Mouse (Mus musculus): ENCODE results near the gene H3f3a.
"Not testable (repeated sequence)": the region's sequence is repeated elsewhere in the genome, so short reads cannot be mapped to it uniquely, and the experiment has no call there.

H3f3a gene

DNA sequence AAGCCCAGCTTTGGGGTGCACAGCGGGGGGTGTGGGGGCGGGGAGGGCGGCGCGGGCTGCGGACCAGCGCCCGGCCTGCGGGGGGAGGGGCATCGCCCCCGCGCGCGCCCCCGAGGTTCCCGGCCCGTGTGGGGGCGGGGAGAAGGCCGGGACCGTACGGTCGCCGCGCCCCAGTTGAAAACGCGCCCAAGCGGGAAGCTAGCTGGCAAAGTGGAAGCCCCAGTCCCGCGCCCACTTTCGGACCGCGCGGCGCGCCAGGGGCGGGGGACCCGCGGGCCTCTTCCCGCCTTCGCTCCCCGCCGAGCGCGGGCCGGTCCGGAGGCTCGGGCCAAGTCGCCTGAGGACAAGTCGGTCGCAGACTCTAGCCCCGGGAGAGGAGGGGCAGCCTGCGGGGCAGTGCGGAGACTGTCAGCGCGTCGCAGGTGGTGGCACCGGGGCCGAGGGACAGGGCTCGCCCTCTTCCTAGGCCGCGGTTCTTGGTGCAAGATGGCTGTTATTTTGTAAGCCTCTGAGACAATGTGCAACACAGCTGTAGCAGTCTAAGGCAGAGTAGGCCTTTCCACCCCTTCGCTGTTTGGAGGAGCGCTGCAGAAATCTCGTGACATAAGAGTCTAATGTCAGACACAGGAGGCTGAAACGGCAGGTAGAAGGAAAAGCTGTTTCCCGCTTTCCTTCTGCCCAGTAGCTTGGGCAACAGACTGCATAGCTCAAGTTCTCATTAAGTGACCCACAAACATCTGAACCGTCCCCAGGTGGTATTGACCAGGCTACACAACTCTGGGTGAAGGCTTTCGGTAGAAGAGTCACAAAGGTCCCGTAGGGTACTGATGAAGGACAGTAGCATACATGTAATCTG lies at the start of gene H3f3a:
Gene H3f3a, minus strand, starts transcription at position 59 of the 856 bp plus-strand sequence.
- peak; percentile 54 for DNase-seq (ENCODE audit: low spot score)

DNA sequence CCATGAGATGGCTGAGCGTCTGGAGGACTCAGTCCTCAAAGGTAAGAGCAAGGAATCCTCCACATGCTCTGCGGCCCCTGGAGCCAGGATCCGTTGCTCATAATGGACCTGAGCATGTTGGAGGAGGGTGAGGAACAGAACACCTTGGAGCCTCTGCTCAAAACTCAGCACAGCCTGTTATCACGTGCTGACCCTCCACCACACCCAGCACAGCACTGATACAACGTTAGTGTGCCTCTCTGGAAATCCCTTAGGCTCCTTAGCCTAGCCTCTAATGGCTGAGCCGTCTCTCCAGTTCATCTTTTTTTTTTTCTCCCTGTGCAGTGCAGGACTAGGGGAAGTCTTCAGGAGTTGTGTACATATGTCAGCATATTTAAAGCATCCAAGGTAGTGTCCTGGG lies 46.3 kb upstream of the H3f3a start:
- no peak for DNase-seq (ENCODE audit: low spot score)

DNA sequence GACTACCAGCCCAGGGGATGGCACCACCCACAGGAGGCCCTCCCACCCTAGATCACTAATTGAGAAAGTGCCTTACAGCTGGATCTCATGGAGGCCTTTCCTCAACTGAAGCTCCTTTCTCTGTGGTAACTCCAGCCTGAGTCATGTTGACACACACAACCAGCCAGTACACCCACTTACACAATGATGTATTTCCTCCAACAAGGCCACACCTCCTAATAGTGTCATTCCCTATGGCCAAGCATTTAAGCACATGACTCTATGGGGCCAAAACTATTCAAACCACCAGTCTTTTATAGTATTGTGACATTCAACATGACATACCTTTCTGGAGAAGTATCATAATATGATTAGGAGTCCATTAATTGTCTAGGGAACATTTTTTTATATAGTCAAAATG lies 45.0 kb upstream of the H3f3a start:
- DNase-seq (ENCODE audit: low spot score): no peak

DNA sequence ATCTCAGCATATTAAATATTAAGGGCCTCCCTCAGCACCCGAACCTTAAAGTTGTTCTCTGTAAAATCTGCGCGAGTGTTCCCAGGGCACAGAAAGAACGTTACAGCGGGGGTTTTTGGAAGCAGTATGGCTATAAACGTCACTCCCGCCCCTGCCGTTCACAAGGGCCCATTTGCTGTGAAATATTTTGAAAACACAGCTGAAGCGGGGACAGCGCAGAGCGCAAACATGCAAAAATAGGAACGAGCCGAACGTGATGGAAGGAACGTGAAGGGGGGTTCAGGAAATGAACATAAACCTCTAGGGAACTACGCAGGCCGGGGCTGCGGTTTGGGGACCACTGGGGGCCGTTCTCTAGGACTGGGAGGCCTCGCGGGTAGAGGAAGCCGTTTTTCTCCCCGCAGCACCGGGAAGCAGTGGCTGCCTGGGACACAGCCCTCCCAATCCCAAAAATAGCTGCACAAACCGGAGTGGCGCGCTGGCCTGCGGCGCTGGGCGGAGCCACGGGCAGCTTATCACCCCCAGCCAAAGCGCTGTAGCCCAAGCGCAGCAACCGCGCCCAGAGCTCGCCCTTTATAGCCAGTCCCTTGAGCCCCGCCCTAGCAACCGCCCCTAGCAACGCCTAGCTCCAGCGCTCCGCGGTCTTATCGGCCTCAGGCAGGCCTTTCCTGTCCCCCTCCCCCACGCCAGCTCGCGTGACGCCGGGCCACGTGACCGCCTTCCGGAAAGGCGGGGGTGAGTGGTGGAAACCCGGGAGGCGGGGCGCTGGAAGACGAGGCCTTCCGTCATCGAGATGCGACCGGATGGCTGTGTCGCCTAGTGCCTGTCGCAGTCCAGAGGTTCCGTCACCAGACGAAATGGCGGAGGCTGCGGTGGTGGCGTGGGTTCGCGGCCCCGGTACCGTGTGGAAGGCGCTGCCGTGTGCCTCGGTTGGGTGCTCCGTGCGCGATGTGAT lies 36.9 kb upstream of the H3f3a start, which contains the start of gene Sde2:
Gene Sde2, plus strand, starts transcription at position 812 of the 955 bp plus-strand sequence.
- DNase-seq (ENCODE audit: low spot score): peak; percentile 100

DNA sequence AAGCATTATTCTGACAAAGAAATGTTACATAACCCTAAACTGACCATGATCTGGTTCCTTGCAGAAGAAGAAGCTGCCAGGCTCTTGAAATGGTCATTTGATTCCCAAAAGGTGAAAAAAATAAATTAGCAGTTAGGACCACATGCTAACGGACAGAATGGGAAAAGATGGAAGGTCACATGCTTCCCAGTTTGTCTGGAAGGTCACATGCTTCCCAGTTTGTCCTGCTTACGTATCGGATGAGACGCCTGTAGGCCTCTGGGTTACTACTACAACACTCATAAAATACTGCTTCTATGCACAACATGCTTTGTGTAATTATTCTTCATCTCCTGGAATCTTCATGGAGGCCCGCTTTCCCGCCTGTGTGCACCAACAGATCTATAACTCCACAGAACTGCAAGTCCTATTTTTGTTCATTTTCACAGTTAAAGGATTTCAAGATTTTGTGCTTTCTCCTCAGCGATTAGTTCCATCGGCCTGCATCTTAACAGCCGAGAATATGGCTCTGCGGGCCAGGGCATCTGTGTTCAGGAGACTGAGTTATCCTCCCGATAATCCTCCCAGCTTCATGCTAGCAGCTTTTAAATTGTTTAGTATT lies 36.1 kb upstream of the H3f3a start:
- DNase-seq (ENCODE audit: low spot score): no peak

DNA sequence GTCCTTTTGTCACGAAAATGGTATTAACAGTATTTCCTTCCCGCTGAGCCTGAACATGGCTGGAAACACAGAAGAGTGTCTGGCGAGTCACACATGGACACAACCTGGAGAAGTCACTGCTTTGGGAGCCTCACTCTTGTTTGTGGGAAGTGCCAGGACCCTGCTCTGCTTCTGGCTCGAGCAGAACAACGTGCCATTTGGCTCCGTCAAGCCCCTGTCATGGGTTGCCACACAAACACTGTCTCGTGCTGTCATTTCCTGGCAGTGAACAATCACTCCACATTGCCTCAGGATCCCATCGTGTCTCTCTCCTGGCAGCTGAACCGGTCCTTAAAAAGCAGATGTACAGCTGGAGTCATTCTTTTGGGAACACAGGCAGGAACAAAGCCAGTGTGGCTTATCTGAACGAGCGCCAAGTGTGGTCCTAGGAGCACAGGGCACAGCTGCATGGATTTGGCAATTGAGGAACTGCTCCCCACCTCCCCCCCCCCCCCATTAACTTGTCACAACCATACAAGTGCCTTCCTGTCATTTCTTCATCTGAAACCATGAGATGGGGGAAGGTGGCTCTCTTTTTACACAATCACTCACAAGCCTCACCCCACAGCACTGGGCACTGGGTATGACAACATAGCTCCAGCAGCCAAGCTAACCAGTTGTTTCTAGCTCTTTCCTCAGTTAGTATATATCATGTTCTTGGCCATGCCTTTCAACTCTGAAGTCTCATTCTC lies 34.9 kb upstream of the H3f3a start:
- DNase-seq (ENCODE audit: low spot score): peak; percentile 75

DNA sequence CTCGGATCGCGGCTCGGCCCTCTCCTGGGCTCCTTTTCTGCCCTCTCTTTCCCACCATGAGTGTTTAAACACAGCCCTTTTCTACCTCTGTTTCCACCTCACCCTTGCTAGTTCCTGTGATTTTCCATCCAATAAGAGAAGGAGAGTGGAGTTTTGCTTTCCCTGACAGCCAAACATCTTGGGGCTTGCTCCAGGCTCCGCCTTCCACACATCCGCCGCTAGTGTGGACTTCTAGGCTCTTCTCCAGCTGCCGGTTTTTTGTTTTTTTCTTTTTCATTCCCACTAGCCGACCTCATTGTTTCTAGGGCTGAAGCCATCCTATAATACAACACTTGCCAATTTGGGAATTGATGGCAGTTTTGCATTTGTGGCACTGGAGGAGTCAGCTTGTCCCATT lies 34.4 kb upstream of the H3f3a start:
- peak; percentile 80 for DNase-seq (ENCODE audit: low spot score)

DNA sequence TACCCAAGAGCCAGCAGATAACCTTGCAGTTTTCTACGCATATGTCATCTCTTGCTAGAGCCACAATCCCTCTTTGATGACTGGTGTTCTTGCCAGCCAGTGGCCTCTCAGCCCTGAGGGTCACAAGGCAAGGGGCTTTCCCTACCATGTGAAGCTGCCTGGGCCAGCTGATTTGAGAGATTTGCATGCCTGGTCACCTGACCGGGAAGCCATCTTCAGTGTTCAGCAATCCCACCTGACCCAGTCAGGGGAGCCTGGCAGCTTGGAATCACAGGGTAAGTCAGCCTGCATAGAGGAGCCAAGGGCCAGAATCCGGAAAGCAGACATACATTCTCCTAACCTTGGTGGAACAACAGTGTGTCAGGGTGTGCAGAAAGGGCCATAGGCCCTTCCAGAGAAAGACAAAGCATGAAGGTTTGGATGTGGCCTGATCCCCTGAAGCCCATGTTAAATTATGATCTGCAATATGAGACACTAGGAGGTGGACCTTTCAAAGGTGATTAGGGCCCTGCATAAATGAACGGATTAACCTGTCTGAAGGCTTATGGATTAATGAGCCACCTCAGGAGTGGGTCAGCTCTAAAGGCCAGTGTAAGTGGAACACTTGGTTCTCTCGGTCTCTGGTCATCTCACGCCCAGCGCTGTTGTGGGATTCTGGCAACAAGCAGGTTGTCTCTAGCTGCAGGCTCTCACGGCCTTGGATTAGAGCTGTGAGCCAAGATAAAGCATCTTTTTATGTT lies 28.0 kb upstream of the H3f3a start:
- DNase-seq (ENCODE audit: low spot score): no peak

DNA sequence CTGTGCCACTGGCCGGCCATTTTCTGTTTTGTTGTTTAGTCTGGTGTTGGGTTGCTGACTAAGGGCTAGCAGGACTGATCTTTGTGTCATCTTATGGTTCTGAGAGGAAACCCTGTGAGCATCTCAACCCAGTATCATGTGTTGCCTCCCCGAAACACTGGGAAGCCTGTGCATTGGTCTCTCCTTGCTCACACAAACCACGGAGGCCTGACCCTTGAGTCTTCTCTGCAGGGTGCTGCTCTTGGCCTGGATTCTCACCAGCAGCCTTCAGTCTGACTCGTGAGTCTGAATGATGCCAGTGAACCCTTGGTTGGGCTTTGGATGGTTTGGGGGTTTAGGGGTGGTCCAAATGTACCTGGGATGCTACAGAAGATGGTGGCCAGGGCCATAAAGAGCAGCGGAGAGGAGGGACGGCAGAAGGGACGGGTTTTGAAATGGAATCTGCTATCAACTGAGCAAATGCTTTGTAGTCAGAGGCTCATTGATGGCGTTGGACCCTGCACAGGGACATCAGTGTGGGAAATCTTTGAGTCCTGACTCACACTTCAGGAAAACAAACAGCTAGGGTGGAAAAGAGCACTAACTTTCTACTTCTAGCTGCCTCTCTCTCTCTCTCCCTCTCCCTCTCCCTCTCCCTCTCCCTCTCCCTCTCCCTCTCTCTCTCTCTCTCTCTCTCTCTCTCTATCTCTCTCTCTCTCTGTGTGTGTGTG lies 25.6 kb upstream of the H3f3a start:
- DNase-seq (ENCODE audit: low spot score): no peak

DNA sequence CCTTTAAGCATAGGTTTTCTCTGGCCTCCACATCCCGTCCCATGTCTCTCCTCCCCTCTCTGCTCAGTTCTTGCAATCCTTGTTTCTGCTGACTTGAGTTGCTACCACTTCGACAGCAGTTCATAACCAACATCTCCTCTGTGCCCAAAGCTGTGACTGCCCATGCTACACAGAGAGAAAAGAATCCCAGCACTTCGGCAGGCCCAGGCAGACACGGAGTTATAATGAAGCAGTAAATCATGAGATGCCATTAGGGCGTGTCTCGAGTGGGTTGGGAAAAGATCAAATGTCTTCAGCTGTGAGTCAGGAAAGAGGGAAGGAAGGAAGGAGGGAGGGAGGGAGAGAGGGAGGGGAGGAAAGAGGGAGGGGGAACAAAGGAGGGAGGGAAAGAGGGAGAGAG lies 24.3 kb upstream of the H3f3a start:
- no peak for DNase-seq (ENCODE audit: low spot score)

DNA sequence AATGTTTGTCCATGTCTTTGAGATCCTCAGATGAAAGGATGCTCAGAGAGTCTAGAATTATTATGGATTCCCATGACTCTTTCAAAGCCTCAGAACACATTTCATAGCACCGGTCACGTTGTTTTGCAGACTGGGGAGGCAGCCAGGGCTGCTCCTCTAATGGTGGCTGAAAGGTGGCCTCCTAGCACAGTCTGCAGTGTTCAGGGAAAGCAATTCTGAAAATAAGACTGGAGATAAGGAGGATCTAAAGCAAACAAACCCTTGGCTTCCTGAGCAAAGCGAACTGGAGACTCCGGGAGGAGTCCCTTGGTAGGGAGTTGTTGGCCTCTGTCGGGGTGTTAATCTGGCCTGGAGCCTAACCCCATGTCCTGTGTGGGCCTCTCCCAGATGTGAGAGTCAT lies 23.4 kb upstream of the H3f3a start:
- no peak for DNase-seq (ENCODE audit: low spot score)

DNA sequence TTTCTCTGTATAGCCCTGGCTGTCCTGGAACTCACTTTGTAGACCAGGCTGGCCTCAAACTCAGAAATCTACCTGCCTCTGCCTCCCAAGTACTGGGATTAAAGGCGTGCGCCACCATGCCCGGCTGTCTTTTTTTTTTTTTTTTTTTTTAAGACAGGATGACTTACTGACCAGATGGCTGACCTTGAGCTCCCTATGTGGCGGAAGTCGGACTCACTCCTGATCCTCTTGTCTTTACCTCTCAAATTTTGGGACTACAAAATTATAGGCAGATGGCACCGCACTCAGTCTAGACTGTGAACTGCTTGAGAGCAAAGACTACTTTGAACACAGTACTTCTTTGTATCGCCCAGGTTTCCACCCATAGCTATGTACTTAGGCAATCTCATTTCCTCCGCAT lies 22.7 kb upstream of the H3f3a start:
- not testable (repeated sequence) for DNase-seq (ENCODE audit: low spot score)

DNA sequence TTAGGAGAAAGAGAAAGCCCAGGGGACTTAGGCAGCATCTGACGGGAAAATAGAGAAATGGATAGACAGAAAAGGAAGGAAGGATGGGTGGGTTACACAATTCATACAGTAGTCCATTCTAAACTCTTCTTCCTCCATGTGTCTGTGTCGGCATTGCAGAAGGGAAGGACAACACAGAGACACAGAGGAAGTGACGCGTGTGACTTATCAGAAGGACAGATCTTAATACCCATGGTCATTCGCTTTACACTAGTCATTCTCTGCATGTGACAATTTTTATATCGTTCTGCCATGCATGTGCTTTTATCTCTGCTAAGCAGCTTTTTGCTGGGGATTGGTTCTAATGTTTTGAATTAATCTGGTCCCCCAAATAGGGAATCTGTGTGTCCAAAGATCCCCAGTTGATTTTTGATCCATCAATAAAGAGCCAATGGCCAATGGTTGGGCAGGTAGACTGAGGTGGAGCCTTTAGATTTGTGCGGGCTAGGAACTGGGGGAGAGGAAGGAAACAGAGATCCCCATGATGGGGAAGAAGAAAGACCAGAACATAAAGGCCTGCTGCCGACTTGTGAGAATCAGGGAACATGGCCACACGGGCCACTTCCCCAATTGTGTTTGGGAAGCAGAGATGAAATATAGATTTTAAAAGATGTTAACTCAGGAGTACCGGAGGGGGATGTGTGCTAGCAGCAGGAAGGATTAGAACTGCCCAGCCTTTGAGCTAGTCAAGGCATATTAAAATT lies 21.7 kb upstream of the H3f3a start:
- DNase-seq (ENCODE audit: low spot score): no peak

DNA sequence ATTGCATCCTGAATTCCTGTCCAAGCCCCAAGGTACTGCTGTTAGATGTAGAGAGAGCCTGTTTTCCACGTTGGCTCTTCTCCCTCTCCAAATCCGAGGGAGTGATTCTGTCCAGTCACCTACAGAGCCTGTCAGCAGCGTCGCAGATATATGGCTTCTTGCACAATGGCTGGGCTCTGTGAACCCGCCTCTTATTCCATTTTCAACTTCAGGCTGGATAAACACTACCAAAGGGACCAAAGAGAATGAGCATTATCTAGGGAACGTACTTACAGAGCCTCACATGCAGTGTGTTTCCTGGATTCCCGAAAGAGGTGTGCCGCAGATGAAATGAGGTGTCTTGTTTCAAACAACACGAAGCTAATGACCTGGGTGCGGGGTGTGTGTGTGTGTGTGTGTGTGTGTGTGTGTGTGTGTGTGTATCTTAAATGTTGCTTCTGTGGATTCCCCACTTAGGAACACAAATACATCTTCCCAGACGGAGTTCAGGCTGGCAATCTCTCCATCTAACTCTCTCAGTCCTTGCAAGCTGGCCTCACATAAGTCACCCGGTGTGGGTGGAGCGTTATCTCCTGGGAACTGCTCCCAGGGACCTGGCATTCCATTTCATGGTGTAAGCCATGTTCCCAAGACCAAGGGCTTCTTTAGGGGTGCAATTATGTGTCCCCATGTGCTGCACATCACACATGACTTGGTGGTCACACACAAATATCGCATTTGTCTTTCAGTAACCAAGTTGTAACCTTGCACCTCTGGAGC lies 17.0 kb upstream of the H3f3a start:
- no peak for DNase-seq (ENCODE audit: low spot score)

DNA sequence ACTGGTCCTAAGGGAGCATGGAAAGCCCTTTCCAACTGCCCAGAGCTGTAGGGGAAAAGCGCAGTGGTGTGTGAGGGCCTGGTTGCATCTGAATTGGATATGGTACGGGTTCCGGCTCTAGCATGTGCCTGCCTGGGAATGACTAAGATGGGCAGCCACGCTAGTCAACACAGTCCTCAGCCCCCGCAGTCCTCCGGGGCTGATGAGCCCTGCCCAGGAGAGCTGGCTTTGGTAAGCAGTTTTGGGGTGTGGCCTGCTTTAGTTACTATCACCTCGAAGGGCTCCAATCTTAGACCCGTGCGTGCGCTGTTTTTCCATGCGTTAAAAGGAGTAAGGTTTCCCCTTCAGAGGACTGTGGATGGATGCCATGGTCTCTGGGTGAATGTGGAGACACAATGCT lies 16.4 kb upstream of the H3f3a start:
- no peak for DNase-seq (ENCODE audit: low spot score)

DNA sequence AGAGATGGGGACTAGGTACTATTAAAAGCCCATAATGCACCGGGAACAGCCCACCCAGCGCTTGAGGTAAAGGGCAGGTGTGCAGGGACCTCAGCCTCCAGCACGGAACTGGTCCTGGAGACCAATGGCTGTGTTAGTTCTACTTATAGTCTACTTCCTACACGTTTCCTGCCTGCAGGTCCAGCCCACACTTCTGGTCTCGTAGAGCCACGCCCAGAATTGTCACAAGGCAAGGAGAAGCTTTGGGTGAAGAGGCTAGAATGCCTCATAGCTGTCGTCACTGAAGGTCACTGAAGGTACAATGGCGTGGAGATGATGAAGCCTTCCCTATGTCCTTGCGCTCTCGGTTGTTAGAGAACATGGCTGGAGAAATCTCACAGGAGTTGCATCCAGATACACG lies 16.0 kb upstream of the H3f3a start:
- DNase-seq (ENCODE audit: low spot score): peak; percentile 65

DNA sequence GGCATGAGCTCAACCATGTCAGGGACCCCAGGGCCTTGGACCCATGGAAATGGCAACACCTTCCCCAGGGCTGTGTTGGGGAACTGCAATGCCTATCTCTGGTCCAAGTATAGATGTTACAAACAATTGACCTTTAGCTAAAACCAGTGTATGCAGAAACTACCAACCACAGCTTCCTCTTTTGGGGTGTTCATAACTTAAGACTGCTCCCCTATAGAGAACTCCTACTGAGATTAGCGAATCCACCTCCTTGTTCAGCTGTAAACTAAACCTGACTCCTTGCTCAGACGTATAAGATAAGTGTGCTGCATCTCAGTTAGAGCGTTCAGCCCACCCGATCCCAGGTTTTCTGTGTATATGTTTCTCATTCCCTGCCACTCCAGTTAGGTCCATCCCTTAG lies 12.9 kb upstream of the H3f3a start:
- no peak for DNase-seq (ENCODE audit: low spot score)

DNA sequence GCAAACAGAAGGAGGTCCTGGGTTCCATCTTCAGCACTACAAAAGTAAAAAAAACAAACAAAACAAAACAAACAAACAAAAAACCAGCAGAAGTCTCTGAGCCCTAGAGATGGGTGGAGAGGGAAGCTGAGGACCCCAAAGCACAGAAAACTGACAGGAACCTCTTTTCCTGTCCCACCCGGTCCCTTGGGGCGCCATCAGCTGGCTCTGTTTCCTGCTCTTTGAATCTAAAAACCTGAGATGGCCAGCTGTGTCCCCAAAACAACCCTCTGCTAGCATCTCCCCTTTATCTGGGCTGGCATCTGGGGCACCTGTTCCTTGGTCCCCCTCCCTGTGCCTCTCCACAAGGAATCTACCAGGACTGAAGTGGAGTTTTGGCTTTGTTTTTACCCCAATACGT lies 11.0 kb upstream of the H3f3a start:
- DNase-seq (ENCODE audit: low spot score): no peak

DNA sequence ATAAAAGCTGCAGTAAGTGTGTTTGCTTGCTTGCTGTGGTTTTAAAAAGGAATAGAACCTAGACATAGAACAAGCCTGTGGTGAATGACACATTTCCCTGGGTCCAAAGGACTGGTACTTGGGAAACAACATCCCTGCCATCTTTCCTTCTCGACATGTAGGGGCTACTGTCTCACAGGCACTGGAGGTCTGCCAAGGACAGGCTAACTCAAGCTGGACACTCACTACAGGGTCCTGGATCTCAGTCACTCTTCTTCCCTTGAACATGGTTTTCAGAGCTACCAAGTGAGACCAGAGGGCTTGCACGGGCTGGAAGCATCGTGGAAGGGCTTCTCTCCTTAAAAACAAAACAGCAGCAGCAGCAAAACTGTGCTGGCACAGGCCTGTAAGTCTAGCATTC lies 10.0 kb upstream of the H3f3a start:
- no peak for DNase-seq (ENCODE audit: low spot score)

All from T-cell, adult 2 months (primary cell).